Mouse (Mus musculus): ENCODE results near the gene Spin1. TPM values are rescaled to one million over a fixed set of nuclear protein-coding genes. Genes with fewer than 3 reads are reported as not detected.
"Not testable (repeated sequence)": the region's sequence is repeated elsewhere in the genome, so short reads cannot be mapped to it uniquely, and the experiment has no call there.

Spin1 gene
- polyA plus RNA-seq, 1 experiment, result 25.5 TPM

DNA sequence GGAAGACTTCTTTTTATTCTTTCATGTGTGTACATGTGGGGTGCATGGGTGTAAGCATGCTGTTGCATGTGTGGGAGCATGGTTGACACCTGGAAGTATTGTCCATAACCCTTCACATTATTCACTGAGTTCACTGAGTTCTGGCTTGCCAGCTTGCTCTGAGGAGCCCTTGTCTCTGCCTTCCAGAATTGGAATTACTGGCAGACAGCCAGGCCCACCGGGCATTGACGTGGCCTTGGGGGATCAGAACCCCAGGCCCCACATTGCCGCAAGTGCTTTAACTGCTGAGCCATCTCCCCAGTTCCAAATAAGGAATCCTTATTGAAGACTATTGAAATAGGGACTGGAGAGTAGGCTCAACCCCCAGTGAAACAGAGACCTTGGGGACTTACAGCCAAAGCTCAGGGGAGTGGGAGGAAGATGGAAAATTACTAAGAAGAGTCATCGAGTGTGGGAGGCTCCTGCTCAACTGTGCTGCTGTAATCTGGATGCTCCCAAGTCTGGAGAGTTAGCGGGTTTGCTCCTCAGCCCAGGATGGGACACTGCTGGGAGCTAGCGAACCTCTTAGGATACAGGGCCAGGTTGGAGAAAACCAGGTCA lies 26.5 kb upstream of the Spin1 start:
- no peak for DNase-seq
- Histone ChIP-seq H3K4me1 (ENCODE audit: control insufficient read depth, insufficient read depth, low read length) (peaks cover 7% of the 10 kb centered on the region), H3K4me3 (replicated peaks; ENCODE audit: extremely low read depth, low read depth, low read length) (no peak overlapping the region)
- WGBS, result 60% methylated on average over 6 of the region's 6 CpGs
- TF ChIP-seq CTCF (IDR thresholded peaks at IDR 0.05; ENCODE audit: insufficient read depth, low read length), result no peak

DNA sequence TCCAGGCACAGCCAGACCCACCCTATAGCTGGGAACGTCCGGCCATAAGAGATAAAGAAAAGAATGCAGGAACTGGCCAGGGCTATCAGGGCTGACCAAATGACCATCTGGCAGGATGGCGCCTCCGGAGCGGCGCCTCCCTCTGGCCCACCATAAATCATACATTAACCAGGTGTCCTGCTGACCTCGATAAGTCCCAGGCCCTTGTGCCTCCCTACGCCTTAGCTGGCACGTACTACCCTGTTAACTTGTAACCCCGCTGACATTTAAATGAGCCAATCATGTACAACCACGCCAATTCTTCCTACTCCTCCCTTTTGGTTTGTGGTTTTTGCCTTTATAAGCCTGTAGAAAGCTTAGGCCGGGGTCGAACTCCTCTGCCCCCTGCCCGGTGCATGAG lies 24.5 kb upstream of the Spin1 start:
- not testable (repeated sequence) for H3K4me1 ChIP-seq (ENCODE audit: control insufficient read depth, insufficient read depth, low read length); H3K4me3 ChIP-seq (replicated peaks; ENCODE audit: extremely low read depth, low read depth, low read length); DNase-seq
- WGBS, result 92% methylated on average over 14 of the region's 14 CpGs

DNA sequence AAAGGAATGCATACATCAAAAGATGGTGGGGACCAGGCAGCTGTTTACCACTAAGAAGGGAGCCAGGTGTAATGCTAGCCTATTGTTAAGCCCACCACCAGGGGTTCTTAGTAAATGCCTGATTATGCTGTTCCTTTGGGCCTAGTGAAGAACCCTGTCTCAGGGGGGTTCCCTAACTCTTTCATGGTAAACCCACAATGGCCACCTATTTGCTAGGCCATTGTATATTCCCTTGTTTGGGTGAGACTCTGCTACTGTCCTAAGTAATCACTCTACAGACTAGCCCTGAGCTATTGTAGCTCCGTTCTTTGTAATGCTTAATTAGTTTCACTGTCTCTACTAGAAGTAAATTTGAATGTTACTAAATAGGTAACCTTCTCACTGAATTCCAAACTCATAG lies 22.1 kb upstream of the Spin1 start:
- not testable (repeated sequence) for H3K4me3 ChIP-seq (replicated peaks; ENCODE audit: extremely low read depth, low read depth, low read length); DNase-seq; H3K4me1 ChIP-seq (ENCODE audit: control insufficient read depth, insufficient read depth, low read length)
- WGBS, result 88% methylated on average over 1 of the region's 1 CpGs

DNA sequence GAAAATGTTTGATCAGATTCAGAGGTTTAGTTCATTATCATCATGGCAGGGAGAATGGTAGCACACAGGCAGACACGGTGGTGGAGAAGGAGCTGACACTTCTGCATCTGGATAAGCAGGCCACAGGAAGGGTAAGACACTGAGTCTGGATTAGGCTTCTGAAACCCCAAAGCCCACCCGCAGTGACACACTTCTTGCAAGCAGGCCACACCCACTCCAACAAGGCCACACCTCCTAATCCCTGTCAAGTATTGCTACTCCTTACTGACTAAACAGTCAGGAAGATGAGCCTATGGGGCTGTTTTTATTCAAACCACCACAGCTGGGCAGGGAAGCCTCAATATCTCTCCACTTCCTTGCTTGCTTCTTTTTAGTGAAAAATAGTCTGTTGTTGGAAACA lies 19.9 kb upstream of the Spin1 start:
- Histone ChIP-seq H3K4me1 (ENCODE audit: control insufficient read depth, insufficient read depth, low read length) (no peaks in the 10 kb centered on the region), H3K4me3 (replicated peaks; ENCODE audit: extremely low read depth, low read depth, low read length) (no peak overlapping the region)
- WGBS, result 78% methylated on average over 2 of the region's 2 CpGs
- TF ChIP-seq POLR2A (IDR thresholded peaks at IDR 0.05; ENCODE audit: borderline replicate concordance, extremely low read depth, low read depth, low read length), result no peak
- DNase-seq, result no peak

DNA sequence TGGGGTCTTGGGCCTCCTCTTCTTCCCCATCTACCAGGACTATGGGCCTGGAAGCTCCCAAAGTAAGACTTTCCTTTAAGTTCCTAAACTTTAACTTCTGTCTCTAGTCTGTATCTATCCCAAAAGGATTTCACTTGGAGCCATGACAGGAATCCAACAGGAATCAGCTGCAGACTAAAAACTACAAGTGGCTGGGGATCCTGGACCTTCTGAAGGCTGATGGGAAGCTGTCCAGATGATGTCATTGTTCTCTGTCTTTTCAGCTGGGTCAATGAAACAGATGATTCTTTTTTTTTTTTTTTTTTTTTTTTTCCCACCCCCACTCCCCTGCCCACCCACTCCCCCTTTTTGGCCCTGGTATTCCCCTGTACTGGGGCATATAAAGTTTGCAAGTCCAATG lies 16.4 kb upstream of the Spin1 start:
- TF ChIP-seq POLR2A (IDR thresholded peaks at IDR 0.05; ENCODE audit: borderline replicate concordance, extremely low read depth, low read depth, low read length), result no peak
- no peak for TF ChIP-seq CTCF (IDR thresholded peaks at IDR 0.05; ENCODE audit: insufficient read depth, low read length)
- Histone ChIP-seq H3K4me3 (replicated peaks; ENCODE audit: extremely low read depth, low read depth, low read length) (no peak overlapping the region), H3K4me1 (ENCODE audit: control insufficient read depth, insufficient read depth, low read length) (no peaks in the 10 kb centered on the region)
- no peak for DNase-seq

DNA sequence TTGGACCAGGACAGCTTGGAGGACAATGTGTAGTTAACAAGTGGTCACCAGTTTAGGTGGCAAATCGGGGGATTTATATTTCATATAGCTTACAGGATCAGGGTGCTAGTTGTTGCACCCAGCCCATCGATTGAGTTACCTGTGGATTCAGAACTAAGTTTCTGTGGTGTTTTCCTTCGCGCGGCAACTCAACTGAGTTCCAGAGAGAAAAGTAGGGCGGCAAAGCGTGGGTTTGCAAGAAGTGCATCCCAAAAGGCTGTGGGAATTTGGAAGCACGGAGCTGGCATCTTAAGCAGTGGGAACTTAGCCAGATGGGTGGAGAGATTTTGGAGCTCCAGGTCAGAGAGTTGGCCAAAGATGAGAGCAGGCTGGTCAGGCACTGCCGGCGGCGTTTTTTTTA lies 14.7 kb upstream of the Spin1 start:
- TF ChIP-seq POLR2A (IDR thresholded peaks at IDR 0.05; ENCODE audit: borderline replicate concordance, extremely low read depth, low read depth, low read length) (no peak), CTCF (IDR thresholded peaks at IDR 0.05; ENCODE audit: insufficient read depth, low read length) (no peak)
- 91% methylated on average over 11 of the region's 11 CpGs for WGBS

DNA sequence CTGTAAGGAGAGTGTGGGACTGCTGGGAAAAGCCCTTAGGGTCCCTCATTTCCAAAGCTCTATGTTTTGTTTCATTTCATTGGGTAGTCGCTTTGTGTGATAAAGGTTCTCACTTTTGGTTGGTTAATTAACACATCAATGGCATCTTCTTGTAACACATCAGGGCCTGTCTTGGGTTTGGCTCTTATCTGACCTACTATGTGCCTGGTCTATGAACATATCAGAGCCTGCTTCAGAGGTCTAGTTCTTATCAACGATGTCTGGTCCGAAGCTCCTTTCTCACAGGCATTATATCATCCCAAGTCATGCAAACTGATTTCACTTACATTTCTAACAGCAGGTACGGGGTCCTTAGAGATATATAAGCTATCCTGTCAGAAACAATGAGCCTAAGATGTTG lies 13.4 kb upstream of the Spin1 start:
- no peak for DNase-seq
- Histone ChIP-seq H3K4me3 (replicated peaks; ENCODE audit: extremely low read depth, low read depth, low read length) (no peak overlapping the region), H3K4me1 (ENCODE audit: control insufficient read depth, insufficient read depth, low read length) (no peaks in the 10 kb centered on the region)
- WGBS, result 89% methylated on average over 4 of the region's 4 CpGs
- no peak for TF ChIP-seq CTCF (IDR thresholded peaks at IDR 0.05; ENCODE audit: insufficient read depth, low read length)
- no peak for TF ChIP-seq POLR2A (IDR thresholded peaks at IDR 0.05; ENCODE audit: borderline replicate concordance, extremely low read depth, low read depth, low read length)

More for the DNA sequence above, 14.7 kb upstream of the Spin1 start:
- H3K4me1 ChIP-seq (ENCODE audit: control insufficient read depth, insufficient read depth, low read length), result no peaks in the 10 kb centered on the region
- DNase-seq, result no peak
- H3K4me3 ChIP-seq (replicated peaks; ENCODE audit: extremely low read depth, low read depth, low read length), result no peak overlapping the region

DNA sequence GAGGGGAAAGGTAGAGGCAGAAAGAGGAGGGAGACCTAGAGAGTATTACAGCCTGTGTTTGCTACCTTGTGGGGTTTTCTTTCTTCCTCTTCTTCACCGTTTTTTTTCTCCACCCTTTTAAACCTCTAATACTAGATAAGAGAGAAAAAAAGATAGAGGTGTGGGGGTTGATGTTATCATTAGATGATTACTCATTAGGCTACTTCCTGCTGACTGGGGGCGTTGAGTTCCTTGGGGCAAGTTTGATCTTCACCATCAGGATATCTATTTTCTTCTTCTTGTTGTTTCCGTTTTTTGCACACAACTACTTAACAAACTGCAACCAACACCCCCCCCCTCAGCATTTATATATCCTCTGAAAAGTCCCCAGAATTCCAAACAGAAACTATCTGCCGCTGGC lies 12.5 kb upstream of the Spin1 start:
- WGBS, result 68% methylated on average over 4 of the region's 4 CpGs
- H3K4me1 ChIP-seq (ENCODE audit: control insufficient read depth, insufficient read depth, low read length), result no peaks in the 10 kb centered on the region
- no peak for DNase-seq
- TF ChIP-seq POLR2A (IDR thresholded peaks at IDR 0.05; ENCODE audit: borderline replicate concordance, extremely low read depth, low read depth, low read length) (no peak), CTCF (IDR thresholded peaks at IDR 0.05; ENCODE audit: insufficient read depth, low read length) (no peak)
- no peak overlapping the region for H3K4me3 ChIP-seq (replicated peaks; ENCODE audit: extremely low read depth, low read depth, low read length)

DNA sequence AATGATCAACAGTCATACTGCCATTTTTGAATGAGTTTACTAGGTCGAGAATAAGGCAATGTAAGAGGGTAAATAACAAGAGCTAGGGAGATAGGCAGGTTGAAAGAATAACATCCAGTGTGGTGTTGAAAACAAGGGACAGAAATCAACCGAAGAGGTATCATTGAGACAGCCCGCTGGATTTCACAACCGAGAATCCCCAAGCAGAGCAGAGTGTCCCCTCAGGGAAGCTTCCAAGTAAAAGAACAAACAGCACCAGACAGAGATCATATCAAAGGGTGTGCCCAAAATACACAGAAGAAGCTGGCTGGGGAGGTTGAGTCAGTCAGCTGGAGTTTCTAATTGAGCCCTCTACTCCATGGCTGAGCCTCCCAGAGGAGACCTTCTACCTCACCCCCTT lies 11.6 kb upstream of the Spin1 start:
- no peak for DNase-seq
- no peaks in the 10 kb centered on the region for H3K4me1 ChIP-seq (ENCODE audit: control insufficient read depth, insufficient read depth, low read length)
- TF ChIP-seq CTCF (IDR thresholded peaks at IDR 0.05; ENCODE audit: insufficient read depth, low read length), result no peak
- TF ChIP-seq POLR2A (IDR thresholded peaks at IDR 0.05; ENCODE audit: borderline replicate concordance, extremely low read depth, low read depth, low read length), result no peak
- WGBS, result 78% methylated on average over 4 of the region's 4 CpGs
- H3K4me3 ChIP-seq (replicated peaks; ENCODE audit: extremely low read depth, low read depth, low read length), result no peak overlapping the region

DNA sequence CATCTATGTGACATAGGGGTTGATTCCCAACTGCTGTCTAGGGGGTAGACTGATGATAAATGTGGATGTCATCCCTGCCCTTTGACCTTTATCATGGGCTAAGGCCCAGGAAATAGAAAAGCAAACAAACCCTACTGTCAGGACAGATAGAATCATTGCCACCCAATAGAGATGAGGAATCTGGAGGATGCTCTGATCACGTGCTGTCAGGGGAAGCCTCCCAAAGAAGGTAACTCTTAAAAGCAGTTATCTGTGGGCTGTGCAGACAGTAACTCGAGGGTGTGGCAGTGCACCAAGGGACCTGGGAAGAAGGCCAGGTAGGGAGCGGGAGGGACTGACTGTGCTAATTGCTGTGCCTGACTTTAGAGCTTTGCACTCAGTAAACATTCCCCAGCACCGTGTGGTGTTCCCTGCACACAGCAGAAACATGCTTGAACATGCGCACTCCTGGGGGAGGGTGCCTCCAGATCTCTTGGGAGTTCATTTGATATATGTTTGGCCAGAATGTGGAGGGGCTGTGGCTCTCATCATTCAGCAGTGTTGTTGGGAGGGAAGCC lies 10.5 kb upstream of the Spin1 start:
- no peak overlapping the region for H3K4me3 ChIP-seq (replicated peaks; ENCODE audit: extremely low read depth, low read depth, low read length)
- no peaks in the 10 kb centered on the region for H3K4me1 ChIP-seq (ENCODE audit: control insufficient read depth, insufficient read depth, low read length)
- no peak for DNase-seq
- 49% methylated on average over 5 of the region's 5 CpGs for WGBS
- TF ChIP-seq CTCF (IDR thresholded peaks at IDR 0.05; ENCODE audit: insufficient read depth, low read length), result no peak
- TF ChIP-seq POLR2A (IDR thresholded peaks at IDR 0.05; ENCODE audit: borderline replicate concordance, extremely low read depth, low read depth, low read length), result no peak

DNA sequence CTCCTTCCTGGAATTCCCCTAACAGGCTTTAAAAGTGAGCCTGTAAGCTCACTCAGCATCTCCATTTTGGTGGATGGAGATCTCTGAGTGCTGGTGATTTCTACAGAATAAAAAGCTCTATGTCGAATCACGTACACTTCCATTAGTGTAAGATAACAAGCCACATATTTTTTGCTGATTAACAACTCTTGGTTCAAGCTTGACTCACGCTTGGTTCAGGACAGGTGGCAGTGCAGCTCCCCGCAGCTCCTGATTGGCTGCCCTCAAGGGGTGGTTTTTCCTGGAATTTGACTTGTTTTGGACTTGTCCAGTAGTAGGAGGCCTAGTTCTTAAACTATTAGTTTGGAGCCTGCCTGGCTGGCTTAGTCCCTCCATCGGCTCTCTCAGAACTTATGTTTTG lies 7.2 kb upstream of the Spin1 start:
- TF ChIP-seq POLR2A (IDR thresholded peaks at IDR 0.05; ENCODE audit: borderline replicate concordance, extremely low read depth, low read depth, low read length) (no peak), CTCF (IDR thresholded peaks at IDR 0.05; ENCODE audit: insufficient read depth, low read length) (no peak)
- WGBS, result 87% methylated on average over 5 of the region's 5 CpGs
- H3K4me1 ChIP-seq (ENCODE audit: control insufficient read depth, insufficient read depth, low read length), result no peaks in the 10 kb centered on the region
- H3K4me3 ChIP-seq (replicated peaks; ENCODE audit: extremely low read depth, low read depth, low read length), result no peak overlapping the region
- no peak for DNase-seq

Measured in lung, adult 2 months (tissue).